Mouse (Mus musculus) kidney, adult 2 months (tissue): Measurements from ENCODE around the gene Kcnj1. TPM values are rescaled to one million over a fixed set of nuclear protein-coding genes. Genes with fewer than 3 reads are reported as not detected.

Experiments
- DNase-seq: peaks from one replicate; pipeline ENCODE4 v3.0.0; 2021
- H3K27ac ChIP-seq: fragments of 200-500 bp; 2 replicates; pipeline ENCODE4 v1.5.1; 2012; ENCODE audit warnings: low read depth, low read length, control low read depth, inconsistent platforms; ENCODE audit not compliant: insufficient read depth
- H3K27me3 ChIP-seq: fragments of 200-500 bp; replicated peaks from 2 replicates; pipeline ENCODE4 v1.6.1; 2012; ENCODE audit warnings: mild to moderate bottlenecking, moderate library complexity, low read length, inconsistent platforms; ENCODE audit not compliant: control insufficient read depth, insufficient read depth
- H3K36me3 ChIP-seq: fragments of 200-500 bp; 2 replicates; pipeline ENCODE4 v1.6.1; 2012; ENCODE audit warnings: mild to moderate bottlenecking, moderate library complexity, low read length, inconsistent platforms; ENCODE audit not compliant: control insufficient read depth, insufficient read depth
- H3K4me1 ChIP-seq: fragments of 200-500 bp; 2 replicates; pipeline ENCODE4 v1.6.1; 2011; ENCODE audit warnings: low read length; ENCODE audit not compliant: control insufficient read depth, insufficient read depth
- H3K4me3 ChIP-seq: fragments of 200-500 bp; 2 replicates; pipeline ENCODE4 v1.5.1; 2011; ENCODE audit warnings: mild to moderate bottlenecking, low read depth, low read length, control low read depth; ENCODE audit not compliant: insufficient read depth
- CTCF ChIP-seq: fragments of 200-500 bp; conservative IDR thresholded peaks from 2 replicates; pipeline ENCODE4 v1.5.1; 2011; ENCODE audit warnings: low read depth, mild to moderate bottlenecking, control low read depth, low read length, moderate library complexity, mixed read lengths; ENCODE audit not compliant: insufficient read depth, insufficient read length
- POLR2A ChIP-seq: fragments of 200-500 bp; IDR thresholded peaks from one replicate; pipeline ENCODE4 v1.6.1; 2011; ENCODE audit warnings: low read depth, low read length, control low read depth
- WGBS: fragments of 180-500 bp; shearing (Covaris S2); methylation state at CpG from one replicate; pipeline ENCODE4 v1.1.7; 2018; 5-methylcytosine and 5-hydroxymethylcytosine counted together
- polyA plus RNA-seq: library from polyadenylated mRNA; depleted of rRNA; stranded (reverse); fragments of >200 nt; gene quantifications from 2 replicates; pipeline ENCODE4 v1.2.3, GENCODE M21; 2012; rRNA removed

Gene Kcnj1
- polyA plus RNA-seq, 1 experiment: 79.1 TPM

DNA sequence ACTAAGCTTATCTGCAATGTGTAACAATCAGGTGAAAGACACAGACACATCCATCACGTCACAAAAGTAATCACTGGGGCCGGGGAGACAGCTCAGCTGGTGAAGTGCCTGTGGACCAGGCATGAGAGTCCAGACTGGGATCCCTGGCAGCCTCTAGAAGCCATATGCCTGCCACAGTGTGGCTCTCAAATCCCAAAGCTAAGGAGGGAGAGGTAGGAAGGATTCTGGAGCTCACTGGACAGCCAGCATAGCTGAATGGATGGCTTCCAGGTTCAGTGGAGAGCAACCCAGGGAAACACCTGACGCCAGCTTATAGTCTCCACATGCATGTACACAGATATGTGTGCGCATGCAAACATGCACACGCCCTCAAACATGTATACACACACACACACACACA lies 76.5 kb downstream of the Kcnj1 start:
- TF ChIP-seq POLR2A (no peak), CTCF (no peak)
- DNase-seq: no peak
- Histone ChIP-seq H3K4me1 (no peaks in the 10 kb centered on the region), H3K27me3 (no peaks in the 10 kb centered on the region), H3K4me3 (no peak overlapping the region), H3K36me3 (no peaks in the 10 kb centered on the region), H3K27ac (no peak overlapping the region)
- WGBS: 91% methylated on average over 5 of the region's 5 CpGs

Other genes starting within 250 kb of the Kcnj1 start
- gene Kcnj5, start 28.1 kb upstream of the Kcnj1 start, polyA plus RNA-seq: 0.81 and 0.84 TPM in 2 replicates
- 7.2 and 9.6 TPM in 2 replicates for gene Fli1, start 170.4 kb downstream of the Kcnj1 start, polyA plus RNA-seq